Mouse (Mus musculus): ENCODE measurements around the gene Zfp759. TPM values are rescaled to one million over a fixed set of nuclear protein-coding genes. Genes with fewer than 3 reads are reported as not detected.

Gene Zfp759
- total and polyA plus RNA-seq, 2 experiments from 2014 or later = 0.11 to 1.2 TPM

GRCm38 (mm10) chr13:67173723-67174055 lies 52.2 kb downstream of the Zfp759 start:
- no peak for DNase-seq (ENCODE audit: low spot score)
- 16% methylated on average over 5 of the region's 5 CpGs for WGBS
- H3K27ac ChIP-seq (ENCODE audit: low read depth) = no peak overlapping the region

More at GRCm38 (mm10) chr13:67173723-67174055, 52.2 kb downstream of the Zfp759 start:
- H3K4me3 ChIP-seq (ENCODE audit: low read depth, low read length) = peak overlapping the region; percentile 50
- H3K9me3 ChIP-seq (replicated peaks; ENCODE audit: control insufficient read depth, low read length) = no peaks in the 10 kb centered on the region
- H3K4me2 ChIP-seq (ENCODE audit: low read depth, low read length) = peak overlapping the region; percentile 56
- TF ChIP-seq EP300 (IDR thresholded peaks at IDR 0.05; ENCODE audit: low read depth) (no peak), CTCF (IDR thresholded peaks at IDR 0.05; ENCODE audit: low read depth) (no peak)
- no peak for ATAC-seq (ENCODE audit: insufficient read depth, low read depth)
- H3K4me1 ChIP-seq (ENCODE audit: control insufficient read depth, insufficient read depth) = peaks cover 4% of the 10 kb centered on the region; the same call in 1 of the 2 replicates
- H3K9ac ChIP-seq (replicated peaks; ENCODE audit: low read depth, low read length) = 0 out of 2 replicates have a peak overlapping the region, but pooled peaks have one; percentile 17
- no peaks in the 10 kb centered on the region for H3K27me3 ChIP-seq (ENCODE audit: control insufficient read depth, insufficient read depth, low read length)
- peaks cover 6% of the 10 kb centered on the region; the same call in 1 of the 2 replicates for H3K36me3 ChIP-seq (replicated peaks; ENCODE audit: control insufficient read depth, insufficient read depth, low read length)

Other genes with a start within 250 kb of the Zfp759 start
- not detected in 2 replicates for gene Gm10767, start 216.7 kb upstream of the Zfp759 start, total RNA-seq (2014; rRNA removed; ENCODE audit: low replicate concordance)
- gene Gm10767, start 216.7 kb upstream of the Zfp759 start, polyA plus RNA-seq (2015; fragmentation: Nextera tagmentation; extraction: Ambion mirVana) = 1.1 and 1.3 TPM in 2 replicates
- gene Zfp712, start 60.5 kb upstream of the Zfp759 start, total RNA-seq (2014; rRNA removed; ENCODE audit: low replicate concordance) = 0.12 and 1.0 TPM in 2 replicates
- gene Zfp712, start 60.5 kb upstream of the Zfp759 start, polyA plus RNA-seq (2015; fragmentation: Nextera tagmentation; extraction: Ambion mirVana) = 1.3 and 1.4 TPM in 2 replicates
- gene Zfp708, start 23.7 kb upstream of the Zfp759 start, total RNA-seq (2014; rRNA removed; ENCODE audit: low replicate concordance) = 2.8 TPM in 1 of 2 replicates, not detected in the other
- gene Zfp708, start 23.7 kb upstream of the Zfp759 start, polyA plus RNA-seq (2015; fragmentation: Nextera tagmentation; extraction: Ambion mirVana) = 2.4 and 2.6 TPM in 2 replicates
- 1.3 TPM in 1 of 2 replicates, not detected in the other for gene Gm28557, start 13.1 kb upstream of the Zfp759 start, total RNA-seq (2014; rRNA removed; ENCODE audit: low replicate concordance)
- 0.60 and 0.89 TPM in 2 replicates for gene Gm28557, start 13.1 kb upstream of the Zfp759 start, polyA plus RNA-seq (2015; fragmentation: Nextera tagmentation; extraction: Ambion mirVana)
- 0.15 TPM in 1 of 2 replicates, not detected in the other for gene Rslcan18, start 5.4 kb upstream of the Zfp759 start, total RNA-seq (2014; rRNA removed; ENCODE audit: low replicate concordance)
- gene Rslcan18, start 5.4 kb upstream of the Zfp759 start, polyA plus RNA-seq (2015; fragmentation: Nextera tagmentation; extraction: Ambion mirVana) = 0.16 and 0.22 TPM in 2 replicates
- gene Rsl1, start 51.5 kb downstream of the Zfp759 start, total RNA-seq (2014; rRNA removed; ENCODE audit: low replicate concordance) = 0.73 and 1.4 TPM in 2 replicates
- gene Rsl1, start 51.5 kb downstream of the Zfp759 start, polyA plus RNA-seq (2015; fragmentation: Nextera tagmentation; extraction: Ambion mirVana) = 3.2 and 3.5 TPM in 2 replicates
- gene Zfp455, start 72.8 kb downstream of the Zfp759 start, total RNA-seq (2014; rRNA removed; ENCODE audit: low replicate concordance) = 0.27 and 0.66 TPM in 2 replicates
- gene Zfp455, start 72.8 kb downstream of the Zfp759 start, polyA plus RNA-seq (2015; fragmentation: Nextera tagmentation; extraction: Ambion mirVana) = 0.48 and 0.59 TPM in 2 replicates
- gene Zfp458, start 156.8 kb downstream of the Zfp759 start, total RNA-seq (2014; rRNA removed; ENCODE audit: low replicate concordance) = 0.54 and 1.3 TPM in 2 replicates
- gene Zfp458, start 156.8 kb downstream of the Zfp759 start, polyA plus RNA-seq (2015; fragmentation: Nextera tagmentation; extraction: Ambion mirVana) = 0.48 and 0.82 TPM in 2 replicates
- gene Zfp457, start 184.8 kb downstream of the Zfp759 start, total RNA-seq (2014; rRNA removed; ENCODE audit: low replicate concordance) = not detected in 2 replicates
- gene Zfp457, start 184.8 kb downstream of the Zfp759 start, polyA plus RNA-seq (2015; fragmentation: Nextera tagmentation; extraction: Ambion mirVana) = 0.86 and 1.3 TPM in 2 replicates
- 0.54 and 2.7 TPM in 2 replicates for gene Zfp595, start 210.9 kb downstream of the Zfp759 start, total RNA-seq (2014; rRNA removed; ENCODE audit: low replicate concordance)
- gene Zfp595, start 210.9 kb downstream of the Zfp759 start, polyA plus RNA-seq (2015; fragmentation: Nextera tagmentation; extraction: Ambion mirVana) = 0.61 and 0.91 TPM in 2 replicates
- not detected in 2 replicates for gene Gm28044, start 238.9 kb downstream of the Zfp759 start, total RNA-seq (2014; rRNA removed; ENCODE audit: low replicate concordance)
- gene Gm28044, start 238.9 kb downstream of the Zfp759 start, polyA plus RNA-seq (2015; fragmentation: Nextera tagmentation; extraction: Ambion mirVana) = 0.30 TPM in 1 of 2 replicates, not detected in the other
- 0.84 and 2.7 TPM in 2 replicates for gene Zfp953, start 238.9 kb downstream of the Zfp759 start, total RNA-seq (2014; rRNA removed; ENCODE audit: low replicate concordance)
- 0.31 and 0.47 TPM in 2 replicates for gene Zfp953, start 238.9 kb downstream of the Zfp759 start, polyA plus RNA-seq (2015; fragmentation: Nextera tagmentation; extraction: Ambion mirVana)

All from heart, postnatal 0 days (tissue).